Mouse (Mus musculus) hematopoietic stem cell, adult 5-6 weeks (primary cell): ENCODE results near the gene Gm11099. TPM values are rescaled to one million over a fixed set of nuclear protein-coding genes. Genes with fewer than 3 reads are reported as not detected.
A peak's percentile ranks its signal among the peaks of the same experiment; 100 is the strongest.

Source experiments
- ATAC-seq, 2 experiments: fragments of 125-278 bp in 1 of 2; replicated peaks in 1 of 2; 2 replicates each; pipeline ENCODE4 v1.8.0; 2016 to 2017; ENCODE audit warnings: inconsistent platforms in 2 of 2, mild to moderate bottlenecking in 2 of 2, moderate number of reproducible peaks in 2 of 2, low read depth in 1 of 2, moderate TSS enrichment in 1 of 2; ENCODE audit not compliant: low FRiP score in 2 of 2, poor library complexity in 2 of 2, severe bottlenecking in 2 of 2, insufficient read depth in 1 of 2, low TSS enrichment in 1 of 2
- total RNA-seq: library from RNA; stranded (forward); fragments of 172-1452, 232-1000 nt; gene quantifications from 2 replicates; pipeline ENCODE4 v1.2.3, GENCODE M21; 2017

Gm11099 gene
- not detected in 2 replicates for total RNA-seq

DNA sequence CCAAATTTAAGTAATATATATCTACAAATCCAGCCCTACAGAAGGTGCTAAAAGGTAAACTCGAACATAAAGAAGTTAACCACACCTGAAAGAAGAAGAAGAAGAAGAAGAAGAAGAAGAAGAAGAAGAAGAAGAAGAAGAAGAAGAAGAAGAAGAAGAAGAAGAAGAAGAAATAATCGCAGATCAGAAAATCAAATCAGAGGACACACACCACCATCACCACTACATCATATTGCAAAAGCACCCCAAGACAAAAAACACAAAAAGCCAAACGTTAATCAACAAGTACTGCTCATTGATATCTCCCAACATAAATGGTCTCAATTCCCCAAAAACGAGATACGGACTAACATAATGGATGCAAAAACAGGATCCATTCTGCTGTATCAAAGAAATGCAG, at the start of gene Gm11099:
Gene Gm11099, plus strand, starts transcription at position 301 of the 400 bp plus-strand sequence.
- no peak for ATAC-seq

DNA sequence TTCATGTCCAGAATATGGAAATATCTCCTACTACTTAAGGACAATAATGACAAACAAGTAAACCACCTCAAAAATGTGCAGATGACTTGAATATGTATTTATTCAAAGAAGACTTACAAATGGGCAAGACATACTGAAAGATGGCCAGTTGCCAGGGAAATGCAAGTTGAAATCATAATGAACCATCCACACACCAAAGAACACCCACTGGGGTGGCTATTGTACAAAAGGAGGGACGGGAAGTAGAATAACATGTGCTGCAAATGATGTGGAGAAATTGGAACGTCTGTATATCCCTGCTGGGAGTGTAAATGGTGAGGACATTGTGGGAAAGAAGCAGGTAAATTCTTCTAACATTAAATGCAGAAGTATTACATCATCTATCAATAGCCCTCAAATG, 46.3 kb upstream of the Gm11099 start:
- ATAC-seq = no peak

DNA sequence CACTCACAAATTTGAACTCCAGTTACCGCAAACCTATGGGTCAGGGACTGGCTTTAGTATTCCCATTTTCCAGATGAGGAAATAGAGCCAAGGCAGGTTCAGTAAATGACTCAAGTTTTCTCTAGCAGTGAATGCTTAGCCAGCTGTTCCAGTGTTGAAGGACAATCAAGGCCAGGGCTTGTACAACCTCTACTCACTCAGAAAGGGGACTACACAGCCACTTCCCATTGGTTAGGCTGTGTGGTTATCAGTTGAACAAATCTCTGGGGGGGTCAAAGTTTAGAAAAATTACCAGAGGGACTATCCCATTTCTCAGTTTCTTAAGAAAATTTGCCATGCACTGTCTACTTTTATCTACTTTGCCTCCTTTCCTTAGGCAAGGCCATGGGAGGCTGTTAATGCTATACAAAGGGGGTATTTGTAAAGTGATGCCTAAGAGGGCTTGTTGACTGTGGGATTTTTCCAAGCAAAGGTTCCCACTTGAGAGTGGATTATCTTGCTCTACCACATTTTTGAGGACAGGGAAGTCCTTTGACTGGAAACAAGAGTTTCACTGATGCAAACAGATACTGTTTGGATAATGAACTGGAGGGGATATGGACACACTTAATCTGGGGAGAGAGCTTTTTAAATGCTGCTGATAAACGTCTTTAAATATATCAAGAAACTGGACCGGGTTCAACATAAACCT, 30.2 kb upstream of the Gm11099 start:
- ATAC-seq = no peak

DNA sequence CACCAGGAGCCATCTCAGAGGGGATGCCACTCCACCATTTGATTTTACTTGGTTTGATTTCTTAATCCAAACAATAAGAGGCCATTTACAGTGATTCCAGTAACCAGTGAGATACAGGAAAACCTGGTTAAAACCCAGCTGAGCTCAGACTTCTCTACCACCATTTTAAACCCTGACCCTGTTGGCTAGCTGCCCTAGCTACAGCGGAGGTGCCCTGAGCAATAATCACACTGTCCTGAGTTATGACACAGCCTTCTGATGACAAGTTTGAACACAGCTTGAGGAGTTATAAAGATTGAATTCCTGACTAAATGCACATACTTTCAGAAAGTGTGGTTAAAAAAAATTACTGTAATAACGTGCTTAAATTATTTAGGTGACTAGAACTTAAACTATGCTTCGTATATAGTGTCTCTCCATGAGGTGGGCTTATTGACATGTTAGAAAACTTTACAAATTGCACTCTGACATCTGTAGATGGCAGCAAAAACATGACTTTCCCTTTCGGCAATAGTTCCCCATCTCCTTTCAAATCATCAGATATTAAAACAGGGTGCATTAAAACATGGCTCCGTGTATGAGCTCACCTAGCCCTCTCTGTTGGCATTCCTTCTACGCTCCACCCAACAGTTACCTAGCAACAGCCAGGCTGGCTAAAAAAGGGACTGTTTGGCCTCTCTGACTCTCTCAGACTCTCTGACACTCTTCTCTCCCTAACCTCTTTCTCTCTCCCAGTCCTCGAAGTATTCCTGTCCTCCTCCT, 29.1 kb upstream of the Gm11099 start:
- ATAC-seq = peak in 1 of 2 experiments; percentile 32; a peak in 1 of 4 replicates

DNA sequence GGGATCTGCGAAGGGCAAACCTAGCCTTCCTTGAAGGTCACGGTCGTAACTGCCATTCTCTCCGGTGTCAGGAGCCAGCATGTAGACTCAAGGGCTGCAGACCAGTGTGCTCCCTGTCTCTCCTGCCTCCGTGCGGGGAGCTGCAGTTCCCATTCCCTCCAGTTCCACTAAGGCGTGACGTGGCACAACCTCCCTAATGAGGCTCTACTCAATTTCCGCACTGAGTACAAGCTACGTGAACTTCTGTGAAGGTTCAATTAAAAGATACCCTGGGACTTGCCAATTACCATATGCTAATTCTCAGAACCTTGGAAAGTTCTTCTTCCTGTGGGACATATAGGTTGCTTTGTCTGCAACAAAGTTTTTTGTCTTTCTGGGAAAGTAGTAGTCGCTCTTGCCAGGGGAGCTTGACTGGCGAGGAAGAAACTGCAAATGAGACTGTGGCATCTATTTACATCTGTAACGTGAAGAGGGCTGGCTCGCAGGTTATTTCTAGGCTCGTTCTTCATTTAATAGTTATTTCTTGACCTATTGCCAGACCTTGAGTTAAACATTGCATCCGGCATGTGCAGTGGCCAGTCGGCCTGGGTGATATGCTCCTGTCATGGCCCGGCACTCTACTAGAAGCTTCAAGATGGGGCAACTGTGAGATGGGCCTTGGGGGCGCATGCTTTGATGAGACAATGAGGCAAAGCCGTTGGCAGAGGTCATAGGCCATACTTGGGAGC, 26.8 kb upstream of the Gm11099 start:
- no peak for ATAC-seq

DNA sequence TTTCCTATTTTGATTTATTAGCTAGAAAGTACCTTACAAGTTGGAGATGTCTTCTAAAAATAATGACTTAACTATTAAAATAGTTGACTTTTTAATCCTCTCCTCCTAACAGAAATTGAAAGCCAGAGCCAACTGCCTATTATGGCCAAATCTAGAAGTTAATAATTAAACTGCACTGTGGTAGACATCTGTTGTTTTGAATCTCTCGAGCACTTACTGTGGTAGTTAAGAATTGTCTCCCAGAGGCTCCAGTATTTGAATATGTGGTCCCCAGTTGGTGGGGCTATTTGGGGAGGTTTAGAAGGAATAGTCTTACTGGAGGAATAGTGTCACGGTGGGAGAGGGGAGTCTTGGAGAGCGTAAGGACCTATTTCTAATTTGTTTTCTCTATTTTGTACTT, 18.2 kb upstream of the Gm11099 start:
- ATAC-seq = no peak

DNA sequence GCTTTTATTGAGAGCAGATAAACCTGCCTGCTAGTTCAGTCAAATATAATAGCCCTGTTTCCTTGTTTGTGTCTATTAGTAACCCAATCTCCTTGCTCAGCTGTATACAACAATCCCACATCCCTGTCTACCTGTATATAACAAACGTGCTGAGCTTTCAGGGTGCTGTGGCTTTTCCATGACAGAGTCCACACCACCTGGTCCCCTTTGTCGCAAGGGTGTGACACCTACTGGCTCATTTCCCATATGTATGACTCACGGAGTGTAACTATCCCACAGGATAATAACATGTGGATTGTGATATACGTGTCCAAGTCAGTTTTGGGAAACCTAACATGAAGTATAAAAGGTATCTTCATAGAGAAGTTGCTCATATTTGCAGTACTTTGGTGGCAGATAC, 16.8 kb upstream of the Gm11099 start:
- no peak for ATAC-seq

DNA sequence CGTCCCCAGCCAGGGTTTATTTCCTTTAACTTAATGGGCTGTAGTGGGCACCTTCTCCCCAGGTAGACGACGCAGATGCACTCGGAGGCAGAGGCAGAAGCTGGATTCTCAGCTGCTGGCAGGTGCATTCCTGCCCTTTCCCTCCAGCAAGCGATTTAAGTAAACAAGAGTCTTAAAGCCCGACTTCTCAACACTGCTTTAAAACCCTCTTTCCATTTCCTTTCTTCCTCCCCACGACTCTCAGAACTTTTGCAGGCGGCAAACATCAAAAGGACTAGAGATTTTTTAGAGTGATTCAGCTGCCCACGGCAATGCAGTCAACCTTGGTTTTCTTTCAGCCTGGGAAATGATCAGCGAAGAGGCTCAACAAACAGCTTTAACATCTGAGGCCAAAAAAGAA, 14.7 kb upstream of the Gm11099 start:
- ATAC-seq = no peak

DNA sequence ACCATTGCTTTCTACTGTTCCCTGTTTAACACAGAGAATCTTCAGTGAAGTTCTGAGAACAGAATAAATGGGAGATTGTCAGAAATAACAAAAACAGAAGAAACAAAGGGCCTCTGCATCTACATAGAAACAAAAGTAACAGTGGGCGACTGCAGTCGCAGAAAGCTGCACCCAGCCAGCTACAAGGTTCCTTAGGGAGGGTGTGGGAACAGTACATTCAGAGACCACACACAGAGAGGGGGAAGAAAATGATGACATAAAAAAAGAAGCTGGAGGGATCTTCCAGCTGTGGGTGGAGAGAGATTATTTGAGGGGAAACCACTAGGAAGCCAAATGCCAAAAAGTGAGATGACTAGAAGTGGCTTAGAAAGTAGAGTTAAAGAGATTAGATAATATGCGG, 20.6 kb downstream of the Gm11099 start:
- ATAC-seq = no peak

DNA sequence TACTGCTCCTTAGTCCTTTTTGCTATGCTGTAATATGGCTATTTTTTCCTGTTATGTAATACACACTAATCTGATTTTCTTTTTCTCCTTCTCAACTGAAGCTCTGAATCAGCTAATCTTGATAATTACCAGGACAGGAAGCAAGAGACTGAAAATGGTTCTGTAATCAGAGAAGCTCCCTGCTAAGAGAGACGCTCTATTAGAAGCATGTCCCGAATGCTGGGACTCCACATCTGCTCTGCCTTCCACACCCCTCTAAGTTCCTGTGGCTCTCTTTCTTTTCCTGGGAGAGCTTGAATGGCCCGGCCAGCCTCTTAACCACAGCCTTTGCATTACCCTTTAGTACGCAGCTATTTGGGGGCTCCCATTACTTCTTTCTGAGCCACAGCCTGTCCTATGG, 45.8 kb downstream of the Gm11099 start:
- ATAC-seq = no peak

DNA sequence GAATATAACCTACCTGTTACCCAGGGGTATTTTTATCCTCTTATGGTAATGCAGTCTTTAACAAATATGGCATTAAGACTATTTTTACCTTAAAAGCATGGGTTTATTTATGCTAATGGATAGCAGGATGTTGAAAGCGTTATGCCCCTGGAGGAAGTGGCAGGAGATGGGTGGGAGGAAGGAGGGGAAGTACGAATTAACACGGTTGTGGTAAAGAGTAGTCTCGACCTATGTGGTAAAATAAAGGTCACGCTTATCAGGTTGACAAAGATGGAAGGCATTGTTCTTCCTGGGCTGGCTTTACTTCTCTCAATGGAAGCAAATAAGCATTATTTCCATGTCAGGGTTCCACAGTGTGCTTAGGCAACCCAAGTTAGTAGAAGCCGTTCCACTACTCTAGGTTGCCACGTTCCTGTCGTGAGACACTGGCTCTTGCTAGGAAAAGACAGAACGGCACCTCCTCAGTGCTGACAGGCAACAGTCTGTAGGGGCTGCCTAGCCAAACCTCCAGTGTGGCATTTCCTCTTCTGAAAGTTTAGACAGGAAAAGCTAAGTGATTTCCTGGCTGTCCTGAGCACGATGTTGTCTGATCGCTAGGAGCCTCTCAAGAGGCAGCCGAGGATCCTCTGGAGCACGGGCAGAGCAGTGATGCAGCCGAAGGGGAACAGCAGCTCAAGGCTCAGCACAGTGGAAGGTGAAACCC, 47.7 kb downstream of the Gm11099 start:
- ATAC-seq = peak; percentile 85

DNA sequence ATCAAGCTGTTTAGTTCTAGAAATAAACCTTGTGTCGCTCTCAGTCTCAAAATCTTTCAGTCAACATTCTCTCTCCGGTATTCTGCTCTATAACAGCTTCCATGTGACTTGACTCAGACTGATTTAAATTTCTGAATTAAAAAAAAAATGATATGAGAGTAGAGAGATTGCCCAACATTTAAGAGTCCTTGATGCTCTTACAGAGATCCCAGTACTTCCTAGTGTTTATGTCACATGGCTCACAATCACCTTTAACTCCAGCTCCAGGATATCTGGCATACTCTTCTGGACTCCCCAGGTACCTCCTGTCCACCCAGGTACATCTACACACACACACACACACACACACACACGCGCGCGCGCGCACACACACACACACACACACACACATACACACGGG, 53.1 kb downstream of the Gm11099 start:
- no peak for ATAC-seq

DNA sequence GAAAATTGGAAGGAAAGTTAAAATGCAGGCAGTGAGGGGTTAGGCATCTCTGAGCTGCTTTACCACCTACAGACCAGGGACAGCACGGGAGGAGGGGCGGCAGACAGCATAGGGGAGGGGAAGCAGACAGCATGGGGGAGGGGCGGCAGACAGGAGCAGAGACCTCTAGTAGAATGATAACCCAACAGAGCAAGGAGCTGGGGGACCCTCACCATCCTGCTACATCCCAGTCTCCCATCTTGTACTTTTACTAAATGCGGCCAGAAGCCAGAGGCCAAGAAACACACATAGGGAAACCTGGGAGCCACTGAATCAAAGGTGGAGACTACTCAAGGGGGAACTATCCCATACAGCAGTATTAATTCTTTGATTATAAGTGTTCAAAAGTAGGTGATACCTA, 59.1 kb downstream of the Gm11099 start:
- no peak for ATAC-seq

DNA sequence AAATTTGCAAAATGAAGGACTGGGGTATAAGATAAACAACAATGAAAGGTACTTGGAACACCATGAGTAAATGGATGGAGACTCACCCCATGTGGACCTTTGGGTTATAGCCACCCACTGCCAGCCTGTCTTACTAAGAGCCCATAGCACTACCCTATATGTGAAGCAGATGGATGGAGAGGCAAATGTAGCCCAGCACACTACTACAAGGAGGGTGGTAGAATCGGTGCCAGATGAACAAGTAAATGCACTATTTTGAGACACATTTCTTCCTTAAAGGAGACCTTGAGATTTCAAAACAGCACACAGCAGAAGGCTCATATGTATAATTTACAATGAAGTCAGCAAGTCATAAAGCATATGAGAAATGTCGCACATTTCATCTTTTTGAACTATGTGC, 66.3 kb downstream of the Gm11099 start:
- ATAC-seq = no peak

DNA sequence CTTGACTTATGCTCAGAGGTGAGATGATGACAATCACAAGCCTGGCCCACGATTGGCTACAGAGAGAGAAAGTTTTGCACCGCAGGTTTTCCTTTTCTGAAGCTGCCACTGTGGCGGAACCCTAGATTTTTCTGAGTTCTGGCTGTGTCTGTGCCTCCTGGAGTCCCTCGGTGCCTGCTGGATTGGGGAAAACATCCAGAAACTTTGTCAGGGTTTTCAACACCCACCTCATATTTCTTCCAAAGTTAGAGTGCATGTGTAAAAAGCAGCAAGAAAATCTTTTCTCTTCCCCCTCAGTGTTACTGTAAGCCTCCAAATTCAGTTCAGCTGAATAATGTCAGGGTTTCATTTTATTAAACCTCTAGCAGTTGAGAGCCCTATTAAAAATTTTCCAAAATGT, 82.1 kb downstream of the Gm11099 start:
- no peak for ATAC-seq

DNA sequence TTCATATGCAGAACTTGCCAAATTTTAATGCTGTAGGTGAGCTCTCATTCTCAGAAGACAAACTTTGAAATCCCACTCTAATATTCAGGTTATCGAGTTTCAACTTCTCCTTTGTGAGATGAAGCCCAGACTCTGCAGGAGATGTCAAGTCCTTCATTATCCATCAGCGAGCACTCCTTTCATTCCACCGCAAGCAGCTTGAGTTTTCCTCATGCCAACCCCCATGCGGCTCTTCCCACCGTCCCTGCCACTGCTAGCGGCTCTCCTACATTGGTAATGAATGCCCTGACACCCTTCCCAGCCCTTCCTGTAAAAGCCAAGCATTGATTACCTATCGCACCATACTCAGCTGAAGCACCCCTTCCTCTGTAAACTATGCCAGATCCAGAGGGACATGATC, 89.6 kb downstream of the Gm11099 start:
- ATAC-seq = no peak

DNA sequence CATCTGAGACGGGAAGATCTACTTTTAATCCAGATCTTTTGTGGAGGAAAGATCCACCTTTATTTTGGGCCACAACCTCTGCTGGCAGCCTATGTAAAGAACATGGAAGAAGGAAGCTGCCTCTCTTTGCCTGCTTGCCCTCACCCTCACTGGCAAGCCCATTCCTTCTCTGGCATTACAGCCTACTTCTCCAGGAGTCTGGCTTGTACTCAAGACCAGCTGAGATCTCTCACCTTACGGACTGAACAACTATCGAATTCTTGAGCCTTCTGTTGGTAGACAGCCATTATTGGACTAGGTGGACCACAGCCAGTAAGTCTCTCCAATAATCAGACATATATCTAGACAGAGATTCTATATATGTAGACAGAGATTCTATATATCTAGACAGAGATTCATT, 92.9 kb downstream of the Gm11099 start:
- no peak for ATAC-seq

DNA sequence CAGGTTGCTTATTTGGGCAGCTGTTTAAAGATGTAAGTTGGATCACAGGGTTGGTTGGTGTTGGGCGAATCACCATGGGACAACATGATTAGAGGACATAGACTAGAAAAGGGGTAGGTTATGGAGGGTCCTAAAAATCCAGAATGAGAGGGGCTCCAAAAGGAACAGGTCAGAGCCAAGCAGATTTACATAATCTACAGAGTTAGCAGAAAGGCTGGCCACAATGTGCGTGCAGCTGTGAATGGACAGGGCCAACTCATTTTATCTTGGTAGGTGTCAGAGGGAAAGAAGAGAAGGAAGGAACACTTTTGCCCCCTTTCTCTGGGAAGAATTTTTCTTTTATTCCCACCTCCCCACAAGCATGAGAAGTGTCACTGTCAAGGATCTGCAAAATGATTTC, 97.1 kb downstream of the Gm11099 start:
- ATAC-seq = no peak
